Mouse (Mus musculus): Measurements from ENCODE around the gene Phlpp1.

- TF ChIP-seq POLR2A (IDR thresholded peaks at IDR 0.05; ENCODE audit: insufficient read depth, low read depth, low read length), result no peak
- no peak for TF ChIP-seq CTCF (IDR thresholded peaks at IDR 0.05; ENCODE audit: insufficient read depth, low read depth, low read length)
Measured at GRCm38 (mm10) chr1:106275142-106275541, 103.6 kb downstream of the Phlpp1 start.
